ENCODE assay signal across 8 mouse cellular contexts in genomic region chr3:81036554-81037311, GRCm38 (mm10). TPM values are rescaled to one million over a fixed set of nuclear protein-coding genes. Genes with fewer than 3 reads are reported as not detected.
DNase-seq lines count a peak whose midpoint lies in the region; ATAC-seq and TF ChIP-seq lines count a peak whose summit lies in the region.

No protein-coding gene starts in this region.

- WGBS in forebrain, embryonic 13.5 days, result under 1% methylated on average over 40 of the region's 68 CpGs
- under 1% methylated on average over 47 of the region's 68 CpGs for WGBS in heart, postnatal 0 days
- 2% methylated on average over 48 of the region's 68 CpGs for WGBS in liver, postnatal 0 days (ENCODE audit: insufficient replicate concordance)

- no peaks in the 10 kb centered on the region for H3K36me3 ChIP-seq in forebrain, embryonic 13.5 days (ENCODE audit: poor library complexity, severe bottlenecking)
- H3K36me3 ChIP-seq in heart, postnatal 0 days (replicated peaks; ENCODE audit: control insufficient read depth, insufficient read depth, low read length), result no peaks in the 10 kb centered on the region
- H3K36me3 ChIP-seq in liver, postnatal 0 days (replicated peaks; ENCODE audit: insufficient read depth, low read length), result no peaks in the 10 kb centered on the region

- peak; percentile 88 for ATAC-seq in forebrain, embryonic 13.5 days
- peak; percentile 87 for ATAC-seq in heart, postnatal 0 days (ENCODE audit: insufficient read depth, low read depth)
- ATAC-seq in liver, postnatal 0 days, result peak; percentile 40; the same call in 1 of the 2 replicates
- ATAC-seq in neutrophil, adult 5-6 weeks (ENCODE audit: extremely low read depth, insufficient number of reproducible peaks, low FRiP score, poor library complexity, severe bottlenecking), result peak; percentile 30; the same call in 1 of the 2 replicates

- peak overlapping the region; percentile 78 for H3K4me3 ChIP-seq in forebrain, embryonic 13.5 days
- peak overlapping the region; percentile 85 for H3K4me3 ChIP-seq in heart, postnatal 0 days (ENCODE audit: low read depth, low read length)
- peak overlapping the region; percentile 61 for H3K4me3 ChIP-seq in liver, postnatal 0 days (ENCODE audit: low read depth, low read length)

- H3K27me3 ChIP-seq in forebrain, embryonic 13.5 days, result peaks cover 2% of the 10 kb centered on the region; the same call in 1 of the 2 replicates
- no peaks in the 10 kb centered on the region for H3K27me3 ChIP-seq in heart, postnatal 0 days (ENCODE audit: control insufficient read depth, insufficient read depth, low read length)
- peaks cover 32% of the 10 kb centered on the region for H3K27me3 ChIP-seq in liver, postnatal 0 days (ENCODE audit: insufficient read depth, low read length)

- H3K9me3 ChIP-seq in forebrain, embryonic 13.5 days (replicated peaks), result no peaks in the 10 kb centered on the region
- H3K9me3 ChIP-seq in heart, postnatal 0 days (replicated peaks; ENCODE audit: control insufficient read depth, low read length), result no peaks in the 10 kb centered on the region
- no peaks in the 10 kb centered on the region for H3K9me3 ChIP-seq in liver, postnatal 0 days (ENCODE audit: low read length)

- TF ChIP-seq CTCF in heart, postnatal 0 days (IDR thresholded peaks at IDR 0.05; ENCODE audit: low read depth), result no peak
- no peak for TF ChIP-seq CTCF in liver, postnatal 0 days (IDR thresholded peaks at IDR 0.05; ENCODE audit: low read depth)

- peak overlapping the region; percentile 84 for H3K27ac ChIP-seq in forebrain, embryonic 13.5 days
- H3K27ac ChIP-seq in heart, postnatal 0 days (ENCODE audit: low read depth), result peak overlapping the region; percentile 43; the same call in 1 of the 2 replicates
- no peak overlapping the region for H3K27ac ChIP-seq in liver, postnatal 0 days (ENCODE audit: low read depth)

- no peak for TF ChIP-seq EP300 in heart, postnatal 0 days (IDR thresholded peaks at IDR 0.05; ENCODE audit: low read depth)
- no peak for TF ChIP-seq EP300 in liver, postnatal 0 days (IDR thresholded peaks at IDR 0.05; ENCODE audit: low read depth)

- DNase-seq in B cell, adult 2 months, result peak; percentile 41 to 52
- DNase-seq in brain, adult 2 months (ENCODE audit: low read depth, low spot score), result peak; percentile 52
- DNase-seq in heart, postnatal 0 days (ENCODE audit: low spot score), result no peak
- DNase-seq in kidney, postnatal 4 days, result peak; percentile 75 to 85
- DNase-seq in liver, postnatal 0 days, result peak; percentile 41
- peak; percentile 51 to 52 for DNase-seq in thymus, postnatal 36 days

- peak overlapping the region; percentile 88 for H3K4me2 ChIP-seq in forebrain, embryonic 13.5 days
- H3K4me2 ChIP-seq in heart, postnatal 0 days (ENCODE audit: low read depth, low read length), result peak overlapping the region; percentile 95
- H3K4me2 ChIP-seq in liver, postnatal 0 days (ENCODE audit: low read depth, low read length), result peak overlapping the region; percentile 95

- peaks cover 19% of the 10 kb centered on the region for H3K4me1 ChIP-seq in forebrain, embryonic 13.5 days
- no peaks in the 10 kb centered on the region for H3K4me1 ChIP-seq in heart, postnatal 0 days (ENCODE audit: control insufficient read depth, insufficient read depth)
- no peaks in the 10 kb centered on the region; the same call in 1 of the 2 replicates for H3K4me1 ChIP-seq in liver, postnatal 0 days (ENCODE audit: insufficient read depth)

- H3K9ac ChIP-seq in forebrain, embryonic 13.5 days, result peak overlapping the region; percentile 81
- peak overlapping the region; percentile 58 for H3K9ac ChIP-seq in heart, postnatal 0 days (replicated peaks; ENCODE audit: low read depth, low read length)
- H3K9ac ChIP-seq in liver, postnatal 0 days (replicated peaks), result peak overlapping the region; percentile 41

RNA-seq across cellular contexts. Expression of gene Pdgfc, which starts 0.5 kb away (rescaled TPM):
- polyA plus RNA-seq in forebrain, embryonic 13.5 days (2015; fragmentation: Nextera tagmentation; extraction: Ambion mirVana), result 7.5 and 7.6 TPM in 2 replicates
- total RNA-seq in heart, postnatal 0 days (2014; rRNA removed; ENCODE audit: low replicate concordance), result 0.77 and 4.1 TPM in 2 replicates
- polyA plus RNA-seq in heart, postnatal 0 days (2015; fragmentation: Nextera tagmentation; extraction: Ambion mirVana), result 1.7 and 1.8 TPM in 2 replicates
- polyA plus RNA-seq in liver, postnatal 0 days (2015; fragmentation: Nextera tagmentation; extraction: Ambion mirVana), result 0.88 and 0.91 TPM in 2 replicates
- not detected in 2 replicates for total RNA-seq in neutrophil, adult 5-6 weeks (2017)

Comparison
In these comparisons a context has a peak if more than half of its experiments do, and no peak if none do; other contexts are left out.
1. ATAC-seq: peak in every context shown above with its lines; median percentile 88 in forebrain, embryonic 13.5 days; 87 in heart, postnatal 0 days; 40 in liver, postnatal 0 days; 30 in neutrophil, adult 5-6 weeks.